Mouse (Mus musculus): ENCODE measurements around the gene Shisal1. TPM values are rescaled to one million over a fixed set of nuclear protein-coding genes. Genes with fewer than 3 reads are reported as not detected.

The Shisal1 gene
- total and polyA plus RNA-seq, 3 experiments = 0.05 TPM; not detected in 2

- ATAC-seq (ENCODE audit: extremely low read depth, insufficient number of reproducible peaks, low FRiP score, poor library complexity, severe bottlenecking) = no peak
Measured at GRCm38 (mm10) chr15:84392840-84393239, 54.1 kb downstream of the Shisal1 start.

GRCm38 (mm10) chr15:84392131-84392530 is 54.8 kb downstream of the Shisal1 start:
- no peak for ATAC-seq (ENCODE audit: extremely low read depth, insufficient number of reproducible peaks, low FRiP score, poor library complexity, severe bottlenecking)
- no peak for DNase-seq (ENCODE audit: low spot score)
- Histone ChIP-seq H3K4me1 (ENCODE audit: insufficient read depth, low read depth, low read length) (no peaks in the 10 kb centered on the region), H3K4me3 (ENCODE audit: low read depth, low read length) (no peak overlapping the region), H3K27me3 (ENCODE audit: insufficient read depth, low read length) (no peaks in the 10 kb centered on the region), H3K9me3 (replicated peaks) (peaks cover 93% of the 10 kb centered on the region), H3K36me3 (replicated peaks) (no peaks in the 10 kb centered on the region)
- TF ChIP-seq TAL1 (conservative IDR thresholded peaks at IDR 0.05; ENCODE audit: low read depth, low read length) (no peak), CTCF (IDR thresholded peaks at IDR 0.05; ENCODE audit: low read depth, low read length) (no peak), POLR2AphosphoS5 (IDR thresholded peaks at IDR 0.05; ENCODE audit: insufficient replicate concordance, low read depth, low read length) (no peak), GATA2 (IDR thresholded peaks at IDR 0.05; ENCODE audit: borderline replicate concordance, low read depth, low read length) (no peak), GATA1 (IDR thresholded peaks at IDR 0.05; ENCODE audit: borderline replicate concordance, low read length) (no peak)

More at GRCm38 (mm10) chr15:84392840-84393239, 54.1 kb downstream of the Shisal1 start:
- no peak overlapping the region for H3K4me3 ChIP-seq (ENCODE audit: low read depth, low read length)
- TF ChIP-seq CTCF (IDR thresholded peaks at IDR 0.05; ENCODE audit: low read depth, low read length) = no peak
- TF ChIP-seq POLR2AphosphoS5 (IDR thresholded peaks at IDR 0.05; ENCODE audit: insufficient replicate concordance, low read depth, low read length) = no peak
- TF ChIP-seq GATA1 (IDR thresholded peaks at IDR 0.05; ENCODE audit: borderline replicate concordance, low read length) = no peak
- TF ChIP-seq GATA2 (IDR thresholded peaks at IDR 0.05; ENCODE audit: borderline replicate concordance, low read depth, low read length) = no peak
- no peak for TF ChIP-seq TAL1 (conservative IDR thresholded peaks at IDR 0.05; ENCODE audit: low read depth, low read length)
- H3K4me1 ChIP-seq (ENCODE audit: insufficient read depth, low read depth, low read length) = no peaks in the 10 kb centered on the region
- no peaks in the 10 kb centered on the region for H3K36me3 ChIP-seq (replicated peaks)
- H3K27me3 ChIP-seq (ENCODE audit: insufficient read depth, low read length) = no peaks in the 10 kb centered on the region
- H3K9me3 ChIP-seq (replicated peaks) = peaks cover 95% of the 10 kb centered on the region
- DNase-seq (ENCODE audit: low spot score) = no peak

- Histone ChIP-seq H3K36me3 (replicated peaks) (no peaks in the 10 kb centered on the region), H3K9me3 (replicated peaks) (peaks cover 75% of the 10 kb centered on the region), H3K27me3 (ENCODE audit: insufficient read depth, low read length) (no peaks in the 10 kb centered on the region), H3K4me3 (ENCODE audit: low read depth, low read length) (no peak overlapping the region), H3K4me1 (ENCODE audit: insufficient read depth, low read depth, low read length) (no peaks in the 10 kb centered on the region)
- no peak for TF ChIP-seq TAL1 (conservative IDR thresholded peaks at IDR 0.05; ENCODE audit: low read depth, low read length)
- TF ChIP-seq GATA1 (IDR thresholded peaks at IDR 0.05; ENCODE audit: borderline replicate concordance, low read length) = no peak
- no peak for TF ChIP-seq CTCF (IDR thresholded peaks at IDR 0.05; ENCODE audit: low read depth, low read length)
- no peak for TF ChIP-seq GATA2 (IDR thresholded peaks at IDR 0.05; ENCODE audit: borderline replicate concordance, low read depth, low read length)
- TF ChIP-seq POLR2AphosphoS5 (IDR thresholded peaks at IDR 0.05; ENCODE audit: insufficient replicate concordance, low read depth, low read length) = no peak
- DNase-seq (ENCODE audit: low spot score) (no peak), ATAC-seq (ENCODE audit: extremely low read depth, insufficient number of reproducible peaks, low FRiP score, poor library complexity, severe bottlenecking) (no peak)
Measured at GRCm38 (mm10) chr15:84388698-84389131, 58.2 kb downstream of the Shisal1 start.

- ATAC-seq (ENCODE audit: extremely low read depth, insufficient number of reproducible peaks, low FRiP score, poor library complexity, severe bottlenecking) (no peak), DNase-seq (ENCODE audit: low spot score) (no peak)
- H3K4me1 ChIP-seq (ENCODE audit: insufficient read depth, low read depth, low read length) = no peaks in the 10 kb centered on the region
- no peak overlapping the region for H3K4me3 ChIP-seq (ENCODE audit: low read depth, low read length)
- H3K27me3 ChIP-seq (ENCODE audit: insufficient read depth, low read length) = no peaks in the 10 kb centered on the region
- no peak for TF ChIP-seq GATA2 (IDR thresholded peaks at IDR 0.05; ENCODE audit: borderline replicate concordance, low read depth, low read length)
- H3K36me3 ChIP-seq (replicated peaks) = no peaks in the 10 kb centered on the region
- H3K9me3 ChIP-seq (replicated peaks) = peaks cover 77% of the 10 kb centered on the region
Measured at GRCm38 (mm10) chr15:84385995-84386565, 60.8 kb downstream of the Shisal1 start.

GRCm38 (mm10) chr15:84384066-84384465 is 62.8 kb downstream of the Shisal1 start:
- TF ChIP-seq CTCF (IDR thresholded peaks at IDR 0.05; ENCODE audit: low read depth, low read length) (no peak), GATA2 (IDR thresholded peaks at IDR 0.05; ENCODE audit: borderline replicate concordance, low read depth, low read length) (no peak), TAL1 (conservative IDR thresholded peaks at IDR 0.05; ENCODE audit: low read depth, low read length) (no peak), GATA1 (IDR thresholded peaks at IDR 0.05; ENCODE audit: borderline replicate concordance, low read length) (no peak), POLR2AphosphoS5 (IDR thresholded peaks at IDR 0.05; ENCODE audit: insufficient replicate concordance, low read depth, low read length) (no peak)
- Histone ChIP-seq H3K9me3 (replicated peaks) (peaks cover 79% of the 10 kb centered on the region), H3K27me3 (ENCODE audit: insufficient read depth, low read length) (no peaks in the 10 kb centered on the region), H3K36me3 (replicated peaks) (no peaks in the 10 kb centered on the region), H3K4me1 (ENCODE audit: insufficient read depth, low read depth, low read length) (no peaks in the 10 kb centered on the region), H3K4me3 (ENCODE audit: low read depth, low read length) (no peak overlapping the region)
- ATAC-seq (ENCODE audit: extremely low read depth, insufficient number of reproducible peaks, low FRiP score, poor library complexity, severe bottlenecking) (no peak), DNase-seq (ENCODE audit: low spot score) (no peak)

GRCm38 (mm10) chr15:84380181-84380580 is 66.7 kb downstream of the Shisal1 start:
- no peak for ATAC-seq (ENCODE audit: extremely low read depth, insufficient number of reproducible peaks, low FRiP score, poor library complexity, severe bottlenecking)
- Histone ChIP-seq H3K36me3 (replicated peaks) (no peaks in the 10 kb centered on the region), H3K4me1 (ENCODE audit: insufficient read depth, low read depth, low read length) (no peaks in the 10 kb centered on the region), H3K4me3 (ENCODE audit: low read depth, low read length) (no peak overlapping the region; the same call in 1 of the 2 replicates), H3K9me3 (replicated peaks) (peaks cover 88% of the 10 kb centered on the region), H3K27me3 (ENCODE audit: insufficient read depth, low read length) (no peaks in the 10 kb centered on the region)
- no peak for TF ChIP-seq CTCF (IDR thresholded peaks at IDR 0.05; ENCODE audit: low read depth, low read length)
- TF ChIP-seq POLR2AphosphoS5 (IDR thresholded peaks at IDR 0.05; ENCODE audit: insufficient replicate concordance, low read depth, low read length) = no peak
- no peak for TF ChIP-seq GATA2 (IDR thresholded peaks at IDR 0.05; ENCODE audit: borderline replicate concordance, low read depth, low read length)
- DNase-seq (ENCODE audit: low spot score) = no peak
